Mouse (Mus musculus): Measurements from ENCODE around the gene Cux2. TPM values are rescaled to one million over a fixed set of nuclear protein-coding genes. Genes with fewer than 3 reads are reported as not detected.

The Cux2 gene
- polyA plus RNA-seq, 1 experiment from 2014 or later, result 9.0 TPM

DNA sequence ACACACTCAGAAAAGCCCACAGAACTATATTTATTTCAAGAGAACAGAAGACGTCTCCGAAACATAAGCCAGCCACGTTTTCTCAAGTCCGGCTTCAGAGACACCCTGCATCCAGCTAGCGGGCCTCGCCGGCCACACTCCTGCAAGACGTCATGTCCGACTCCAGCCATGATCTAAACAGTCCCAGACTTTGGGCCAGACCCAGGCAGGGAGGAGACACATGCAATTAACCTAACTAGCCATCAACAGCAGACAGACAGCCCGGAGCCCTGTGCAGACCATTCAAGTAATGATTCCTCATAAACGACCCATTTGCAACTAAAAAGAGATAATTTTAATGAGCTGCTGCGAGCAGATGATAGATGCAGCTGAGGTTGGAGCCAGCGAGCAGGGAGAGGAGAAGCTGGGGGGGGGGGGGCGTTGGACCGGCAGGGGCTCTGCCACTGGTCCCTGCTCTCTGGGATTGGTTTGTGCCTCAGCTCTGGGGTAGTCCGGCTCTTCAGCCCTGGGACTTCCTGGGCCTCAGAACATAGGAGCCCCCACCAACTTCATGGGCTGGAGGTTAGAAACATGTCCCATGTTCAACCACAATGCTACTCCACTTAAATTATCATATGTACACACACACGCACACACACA is 121.4 kb downstream of the Cux2 start:
- H3K27ac ChIP-seq (ENCODE audit: low read length), result peak overlapping the region; percentile 71; the same call in 1 of the 2 replicates
- WGBS, result 27% methylated on average over 15 of the region's 17 CpGs

DNA sequence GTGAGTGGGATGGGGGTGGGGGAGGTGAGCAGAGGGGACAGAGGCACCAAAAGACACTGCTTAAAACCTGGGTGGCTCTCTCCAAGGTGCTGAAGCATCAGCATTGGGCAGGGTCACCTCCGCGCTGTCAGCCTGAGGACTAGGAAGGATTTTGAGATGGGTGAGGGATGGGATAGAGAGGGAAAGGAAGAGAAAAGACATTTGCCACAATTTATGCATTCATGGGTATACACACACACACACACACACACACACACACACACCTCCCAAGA is 123.4 kb downstream of the Cux2 start:
- H3K27ac ChIP-seq (ENCODE audit: low read length), result no peak overlapping the region
- no peak for ATAC-seq (ENCODE audit: insufficient number of reproducible peaks, insufficient read depth, low FRiP score, low read depth)
- H3K4me1 ChIP-seq (ENCODE audit: control insufficient read depth, insufficient read depth, low read length), result peaks cover 18% of the 10 kb centered on the region; the same call in 1 of the 2 replicates
- no peaks in the 10 kb centered on the region for H3K9me3 ChIP-seq (ENCODE audit: control insufficient read depth, low read depth, low read length)
- WGBS, result 10% methylated on average over 2 of the region's 2 CpGs
- no peak overlapping the region for H3K4me3 ChIP-seq (ENCODE audit: low read depth, low read length)
- H3K36me3 ChIP-seq (ENCODE audit: control insufficient read depth, insufficient read depth, low read length), result no peaks in the 10 kb centered on the region
- 0 out of 2 replicates have a peak, but pooled peaks cover 5% of the 10 kb centered on the region for H3K27me3 ChIP-seq (ENCODE audit: control insufficient read depth, insufficient read depth, low read length)
- H3K4me2 ChIP-seq (replicated peaks; ENCODE audit: low read depth, low read length), result no peak overlapping the region
- H3K9ac ChIP-seq (replicated peaks; ENCODE audit: low read depth, low read length), result no peak overlapping the region

More for the DNA sequence above, 121.4 kb downstream of the Cux2 start:
- Histone ChIP-seq H3K4me2 (replicated peaks; ENCODE audit: low read depth, low read length) (no peak overlapping the region), H3K9me3 (ENCODE audit: control insufficient read depth, low read depth, low read length) (no peaks in the 10 kb centered on the region), H3K36me3 (ENCODE audit: control insufficient read depth, insufficient read depth, low read length) (no peaks in the 10 kb centered on the region), H3K27me3 (ENCODE audit: control insufficient read depth, insufficient read depth, low read length) (0 out of 2 replicates have a peak, but pooled peaks cover 5% of the 10 kb centered on the region), H3K4me3 (ENCODE audit: low read depth, low read length) (no peak overlapping the region), H3K4me1 (ENCODE audit: control insufficient read depth, insufficient read depth, low read length) (peaks cover 18% of the 10 kb centered on the region; the same call in 1 of the 2 replicates), H3K9ac (replicated peaks; ENCODE audit: low read depth, low read length) (no peak overlapping the region)
- ATAC-seq (ENCODE audit: insufficient number of reproducible peaks, insufficient read depth, low FRiP score, low read depth), result peak; percentile 74; the same call in 1 of the 2 replicates

DNA sequence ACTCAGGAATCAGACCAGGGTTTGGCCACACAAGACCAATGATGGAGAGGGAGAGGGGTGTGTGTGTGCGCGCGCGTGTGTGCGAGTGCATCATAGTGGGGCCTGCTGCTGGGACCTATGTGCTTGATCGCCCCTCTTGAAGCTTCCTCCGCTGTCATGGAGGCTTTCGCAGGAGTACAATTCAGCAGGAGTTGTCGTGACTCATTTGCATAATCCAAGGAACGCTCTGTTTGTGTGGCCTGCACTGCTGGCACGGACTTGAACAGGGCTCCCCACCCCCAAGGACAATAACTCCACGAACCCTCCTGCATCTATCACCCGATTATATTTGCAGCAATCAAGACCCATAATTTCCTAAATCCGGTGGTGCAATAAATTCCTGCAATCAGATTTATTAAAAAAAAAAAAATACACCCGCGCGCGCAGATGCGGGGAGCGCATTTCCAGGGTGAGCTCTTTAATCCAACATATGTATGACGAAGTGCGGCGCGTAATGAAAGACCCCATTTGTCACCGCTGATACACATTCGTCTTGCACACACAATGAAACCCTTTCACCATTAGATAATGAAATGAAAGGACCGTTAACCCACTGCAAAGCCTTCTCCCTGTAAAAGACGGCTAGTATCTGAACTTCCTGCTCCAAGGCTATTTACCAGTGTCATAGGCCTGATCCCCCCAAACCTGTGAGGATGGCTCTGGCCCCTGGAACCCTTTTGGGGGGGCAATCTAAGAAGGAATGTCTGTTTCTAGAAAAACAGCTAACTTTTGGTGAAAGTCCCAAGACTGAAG is 124.0 kb downstream of the Cux2 start:
- 40% methylated on average over 28 of the region's 28 CpGs for WGBS
- Histone ChIP-seq H3K27me3 (ENCODE audit: control insufficient read depth, insufficient read depth, low read length) (0 out of 2 replicates have a peak, but pooled peaks cover 5% of the 10 kb centered on the region), H3K9me3 (ENCODE audit: control insufficient read depth, low read depth, low read length) (no peaks in the 10 kb centered on the region), H3K4me2 (replicated peaks; ENCODE audit: low read depth, low read length) (0 out of 2 replicates have a peak overlapping the region, but pooled peaks have one; percentile 10), H3K4me1 (ENCODE audit: control insufficient read depth, insufficient read depth, low read length) (peaks cover 18% of the 10 kb centered on the region; the same call in 1 of the 2 replicates), H3K36me3 (ENCODE audit: control insufficient read depth, insufficient read depth, low read length) (no peaks in the 10 kb centered on the region), H3K9ac (replicated peaks; ENCODE audit: low read depth, low read length) (no peak overlapping the region), H3K27ac (ENCODE audit: low read length) (no peak overlapping the region), H3K4me3 (ENCODE audit: low read depth, low read length) (no peak overlapping the region)
- no peak for ATAC-seq (ENCODE audit: insufficient number of reproducible peaks, insufficient read depth, low FRiP score, low read depth)

DNA sequence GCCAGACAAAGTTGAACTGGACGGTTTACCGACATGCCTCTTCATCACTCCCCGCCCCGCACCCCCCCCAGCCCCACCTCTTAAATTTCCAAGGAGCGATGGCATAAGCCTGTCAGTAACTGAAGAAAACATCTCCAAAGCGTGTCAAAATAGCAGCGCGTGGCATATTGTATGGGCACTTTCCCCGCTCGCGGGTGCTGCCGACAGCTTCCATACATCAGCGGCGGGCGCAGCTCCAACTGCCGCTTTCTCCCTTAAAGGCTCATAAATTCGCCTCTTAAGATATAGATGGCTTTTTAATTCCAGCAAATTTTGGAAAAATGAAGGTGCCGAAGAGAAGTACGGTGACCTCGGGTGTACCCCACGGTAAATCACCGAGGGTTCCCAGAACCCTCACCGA is 124.6 kb downstream of the Cux2 start:
- Histone ChIP-seq H3K27me3 (ENCODE audit: control insufficient read depth, insufficient read depth, low read length) (0 out of 2 replicates have a peak, but pooled peaks cover 5% of the 10 kb centered on the region), H3K9me3 (ENCODE audit: control insufficient read depth, low read depth, low read length) (no peaks in the 10 kb centered on the region), H3K9ac (replicated peaks; ENCODE audit: low read depth, low read length) (no peak overlapping the region), H3K4me2 (replicated peaks; ENCODE audit: low read depth, low read length) (0 out of 2 replicates have a peak overlapping the region, but pooled peaks have one; percentile 10), H3K4me1 (ENCODE audit: control insufficient read depth, insufficient read depth, low read length) (peaks cover 14% of the 10 kb centered on the region; the same call in 1 of the 2 replicates), H3K4me3 (ENCODE audit: low read depth, low read length) (no peak overlapping the region), H3K27ac (ENCODE audit: low read length) (no peak overlapping the region), H3K36me3 (ENCODE audit: control insufficient read depth, insufficient read depth, low read length) (no peaks in the 10 kb centered on the region)
- 26% methylated on average over 23 of the region's 23 CpGs for WGBS
- no peak for ATAC-seq (ENCODE audit: insufficient number of reproducible peaks, insufficient read depth, low FRiP score, low read depth)

GRCm38 (mm10) chr5:121924423-121924822 is 125.5 kb downstream of the Cux2 start:
- no peak for ATAC-seq (ENCODE audit: insufficient number of reproducible peaks, insufficient read depth, low FRiP score, low read depth)
- Histone ChIP-seq H3K27me3 (ENCODE audit: control insufficient read depth, insufficient read depth, low read length) (0 out of 2 replicates have a peak, but pooled peaks cover 5% of the 10 kb centered on the region), H3K9me3 (ENCODE audit: control insufficient read depth, low read depth, low read length) (no peaks in the 10 kb centered on the region), H3K9ac (replicated peaks; ENCODE audit: low read depth, low read length) (no peak overlapping the region), H3K4me2 (replicated peaks; ENCODE audit: low read depth, low read length) (no peak overlapping the region), H3K4me3 (ENCODE audit: low read depth, low read length) (no peak overlapping the region), H3K36me3 (ENCODE audit: control insufficient read depth, insufficient read depth, low read length) (no peaks in the 10 kb centered on the region), H3K4me1 (ENCODE audit: control insufficient read depth, insufficient read depth, low read length) (peaks cover 10% of the 10 kb centered on the region; the same call in 1 of the 2 replicates), H3K27ac (ENCODE audit: low read length) (no peak overlapping the region)
- WGBS, result 24% methylated on average over 9 of the region's 9 CpGs

DNA sequence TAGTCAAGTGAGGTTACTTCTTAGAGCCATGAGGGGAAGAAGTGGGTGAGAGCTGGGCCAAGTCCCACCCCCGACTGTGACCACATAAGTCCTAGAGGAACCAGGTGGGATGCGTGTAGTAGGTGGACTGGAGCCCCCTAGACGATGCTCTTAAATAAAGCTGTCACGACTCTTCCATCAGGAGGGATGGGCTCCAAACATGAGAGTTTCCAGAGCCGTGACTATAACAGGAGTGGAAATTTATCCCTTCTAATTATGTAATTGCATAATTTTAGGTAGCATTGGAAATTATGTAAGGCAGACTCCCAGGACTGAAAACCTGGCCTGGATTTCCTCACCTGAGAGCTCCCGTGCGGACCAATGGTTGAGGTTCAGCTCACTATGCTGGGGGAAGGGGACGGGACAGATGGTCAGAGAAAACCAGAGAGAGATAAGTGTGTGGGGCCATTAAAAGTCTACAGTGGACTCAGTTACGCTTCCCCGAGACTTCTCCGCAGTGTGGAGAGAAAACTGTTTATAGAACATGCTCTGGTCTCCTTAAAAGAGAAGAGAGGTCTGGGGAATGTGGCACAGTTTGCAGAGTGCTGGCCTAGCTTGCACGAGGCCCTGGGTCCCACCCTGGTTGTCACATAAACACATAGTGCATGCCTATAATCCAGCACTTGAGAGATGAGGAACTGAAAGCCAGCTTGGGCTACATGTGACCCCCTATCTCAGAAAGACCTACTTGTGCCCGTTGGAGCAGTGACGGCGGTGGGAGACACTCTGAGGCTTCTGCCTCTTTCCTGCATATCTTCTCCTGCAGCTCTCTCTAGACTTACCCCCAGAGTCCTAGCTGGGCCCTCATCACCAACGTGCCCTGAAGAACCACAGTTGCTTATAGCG is 126.7 kb downstream of the Cux2 start:
- WGBS, result 64% methylated on average over 17 of the region's 17 CpGs
- Histone ChIP-seq H3K9me3 (ENCODE audit: control insufficient read depth, low read depth, low read length) (no peaks in the 10 kb centered on the region), H3K4me2 (replicated peaks; ENCODE audit: low read depth, low read length) (no peak overlapping the region), H3K4me3 (ENCODE audit: low read depth, low read length) (no peak overlapping the region), H3K4me1 (ENCODE audit: control insufficient read depth, insufficient read depth, low read length) (peaks cover 10% of the 10 kb centered on the region; the same call in 1 of the 2 replicates), H3K27ac (ENCODE audit: low read length) (no peak overlapping the region), H3K36me3 (ENCODE audit: control insufficient read depth, insufficient read depth, low read length) (no peaks in the 10 kb centered on the region), H3K27me3 (ENCODE audit: control insufficient read depth, insufficient read depth, low read length) (0 out of 2 replicates have a peak, but pooled peaks cover 5% of the 10 kb centered on the region), H3K9ac (replicated peaks; ENCODE audit: low read depth, low read length) (no peak overlapping the region)
- ATAC-seq (ENCODE audit: insufficient number of reproducible peaks, insufficient read depth, low FRiP score, low read depth), result no peak

DNA sequence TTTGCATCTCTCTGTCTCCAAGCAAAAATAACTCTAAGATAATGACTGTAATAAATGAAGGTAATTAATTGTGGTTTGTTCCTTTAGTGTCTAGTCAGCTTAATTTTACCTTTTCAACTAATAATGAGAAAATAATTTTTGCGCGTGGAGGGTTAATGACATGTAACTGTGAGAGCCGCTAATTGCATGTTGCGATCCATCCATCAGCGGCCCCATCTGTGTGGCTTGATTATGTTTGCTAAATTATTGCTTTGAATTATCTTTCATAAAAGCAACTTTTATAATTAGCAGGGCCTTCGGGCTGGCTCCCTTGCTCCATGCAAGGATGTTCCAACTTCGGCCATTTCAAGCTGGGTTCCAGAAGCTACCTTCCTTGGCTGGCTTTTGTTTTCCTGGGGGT is 130.7 kb downstream of the Cux2 start:
- WGBS, result 91% methylated on average over 7 of the region's 7 CpGs
- no peak overlapping the region for H3K9ac ChIP-seq (replicated peaks; ENCODE audit: low read depth, low read length)
- H3K36me3 ChIP-seq (ENCODE audit: control insufficient read depth, insufficient read depth, low read length), result no peaks in the 10 kb centered on the region
- no peaks in the 10 kb centered on the region for H3K4me1 ChIP-seq (ENCODE audit: control insufficient read depth, insufficient read depth, low read length)
- ATAC-seq (ENCODE audit: insufficient number of reproducible peaks, insufficient read depth, low FRiP score, low read depth), result no peak
- H3K4me3 ChIP-seq (ENCODE audit: low read depth, low read length), result no peak overlapping the region
- H3K27ac ChIP-seq (ENCODE audit: low read length), result no peak overlapping the region
- H3K9me3 ChIP-seq (ENCODE audit: control insufficient read depth, low read depth, low read length), result no peaks in the 10 kb centered on the region
- no peak overlapping the region for H3K4me2 ChIP-seq (replicated peaks; ENCODE audit: low read depth, low read length)
- no peaks in the 10 kb centered on the region for H3K27me3 ChIP-seq (ENCODE audit: control insufficient read depth, insufficient read depth, low read length)

DNA sequence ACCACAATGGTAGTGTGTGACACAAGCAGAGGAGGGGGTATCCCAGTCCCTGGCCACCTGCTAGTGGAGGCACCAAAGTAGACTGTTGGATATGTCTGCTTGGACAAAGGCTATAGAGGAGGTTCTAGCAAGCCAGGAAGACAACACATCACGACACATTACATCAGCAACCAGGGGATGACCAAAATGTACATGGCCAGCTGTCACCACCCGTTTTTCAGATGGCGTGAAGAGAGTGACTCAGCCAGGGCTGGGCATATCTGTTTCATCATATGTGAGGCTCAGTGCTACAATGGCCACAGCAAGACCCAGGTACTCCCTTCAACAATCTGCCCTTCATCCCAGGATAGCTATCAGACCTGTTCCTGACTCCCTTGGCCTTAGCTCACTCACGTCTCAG is 133.1 kb downstream of the Cux2 start:
- Histone ChIP-seq H3K4me3 (ENCODE audit: low read depth, low read length) (no peak overlapping the region), H3K9ac (replicated peaks; ENCODE audit: low read depth, low read length) (no peak overlapping the region), H3K9me3 (ENCODE audit: control insufficient read depth, low read depth, low read length) (no peaks in the 10 kb centered on the region), H3K4me2 (replicated peaks; ENCODE audit: low read depth, low read length) (no peak overlapping the region), H3K36me3 (ENCODE audit: control insufficient read depth, insufficient read depth, low read length) (no peaks in the 10 kb centered on the region), H3K27ac (ENCODE audit: low read length) (no peak overlapping the region), H3K27me3 (ENCODE audit: control insufficient read depth, insufficient read depth, low read length) (no peaks in the 10 kb centered on the region), H3K4me1 (ENCODE audit: control insufficient read depth, insufficient read depth, low read length) (0 out of 2 replicates have a peak, but pooled peaks cover 2% of the 10 kb centered on the region)
- 84% methylated on average over 4 of the region's 4 CpGs for WGBS
- ATAC-seq (ENCODE audit: insufficient number of reproducible peaks, insufficient read depth, low FRiP score, low read depth), result no peak

Data from stomach, embryonic 14.5 days (tissue).